ENCODE assay signal across 18 mouse cellular contexts in genomic region chr3:12635857-12636256, GRCm38 (mm10).
A peak's percentile ranks its signal among the peaks of the same experiment; 100 is the strongest.
DNase-seq lines count a peak whose midpoint lies in the region; ATAC-seq lines count a peak whose summit lies in the region.
"Had no signal": no experiment of that assay in that cellular context is flagged by ENCODE, and none has a peak within 500 bp of the region (broad histone marks: within the 10 kb centered on the region; RNA-seq: fewer than 3 reads in every experiment).

No protein-coding gene starts in this region.

- no peak overlapping the region for H3K4me3 ChIP-seq in hindbrain, embryonic 14.5 days (replicated peaks; ENCODE audit: low read length)
- H3K4me3 ChIP-seq in hindbrain, embryonic 10.5 days: no peak overlapping the region
- H3K4me3 ChIP-seq: embryonic facial prominence, embryonic 10.5 days; embryonic facial prominence, embryonic 12.5 days; forebrain, embryonic 13.5 days; forebrain, embryonic 15.5 days had no signal

- 83% methylated on average over 1 of the region's 1 CpGs for WGBS in hindbrain, embryonic 14.5 days
- 83% methylated on average over 1 of the region's 1 CpGs for WGBS in hindbrain, embryonic 10.5 days

- H3K4me1 ChIP-seq in hindbrain, embryonic 14.5 days (replicated peaks; ENCODE audit: control insufficient read depth, insufficient read depth, low read length): no peaks in the 10 kb centered on the region
- no peaks in the 10 kb centered on the region for H3K4me1 ChIP-seq in hindbrain, embryonic 10.5 days (replicated peaks)
- H3K4me1 ChIP-seq: embryonic facial prominence, embryonic 10.5 days; embryonic facial prominence, embryonic 12.5 days; forebrain, embryonic 13.5 days; forebrain, embryonic 15.5 days had no signal

- H3K9me3 ChIP-seq in hindbrain, embryonic 14.5 days (ENCODE audit: control insufficient read depth, low read length): no peaks in the 10 kb centered on the region
- H3K9me3 ChIP-seq in hindbrain, embryonic 10.5 days: no peaks in the 10 kb centered on the region
- H3K9me3 ChIP-seq: embryonic facial prominence, embryonic 10.5 days; embryonic facial prominence, embryonic 12.5 days; forebrain, embryonic 13.5 days; forebrain, embryonic 15.5 days had no signal

- no peak overlapping the region for H3K4me2 ChIP-seq in hindbrain, embryonic 14.5 days (replicated peaks)
- H3K4me2 ChIP-seq: embryonic facial prominence, embryonic 12.5 days; forebrain, embryonic 13.5 days; forebrain, embryonic 15.5 days had no signal

- H3K27me3 ChIP-seq in hindbrain, embryonic 14.5 days (ENCODE audit: control insufficient read depth, insufficient read depth, low read length): no peaks in the 10 kb centered on the region
- no peaks in the 10 kb centered on the region for H3K27me3 ChIP-seq in hindbrain, embryonic 10.5 days (ENCODE audit: insufficient read depth, poor library complexity, severe bottlenecking)
- H3K27me3 ChIP-seq: embryonic facial prominence, embryonic 12.5 days; forebrain, embryonic 13.5 days; forebrain, embryonic 15.5 days had no signal

- H3K36me3 ChIP-seq in hindbrain, embryonic 14.5 days (replicated peaks; ENCODE audit: control insufficient read depth, insufficient read depth): no peaks in the 10 kb centered on the region
- no peaks in the 10 kb centered on the region for H3K36me3 ChIP-seq in hindbrain, embryonic 10.5 days
- H3K36me3 ChIP-seq: embryonic facial prominence, embryonic 10.5 days; embryonic facial prominence, embryonic 12.5 days; forebrain, embryonic 15.5 days had no signal

- no peak for ATAC-seq in hindbrain, embryonic 14.5 days (ENCODE audit: low FRiP score)
- no peak for ATAC-seq in granulocyte monocyte progenitor cell, adult 5-6 weeks (replicated peaks; ENCODE audit: poor library complexity, severe bottlenecking)
- ATAC-seq: forebrain, embryonic 13.5 days; forebrain, embryonic 15.5 days; forebrain, postnatal 0 days had no signal

- DNase-seq in hindbrain, embryonic 14.5 days (ENCODE audit: low spot score): peak; percentile 22
- no peak for DNase-seq in hindbrain, embryonic 10.5 days (ENCODE audit: low spot score)
- peak; percentile 39 for DNase-seq in brain, adult 2 months (ENCODE audit: low read depth, low spot score)
- DNase-seq in telencephalon, adult 2 months (ENCODE audit: low read depth, low spot score): peak; percentile 19
- DNase-seq: adrenal gland, adult 2 months; adrenal gland, postnatal 10 days; adrenal gland, postnatal 25 days; cerebellum, adult 11-12 months; cerebellum, adult 2 months; cerebellum, adult 9-10 months; cerebellum, postnatal 10 days; cerebellum, postnatal 25 days; forebrain, postnatal 0 days had no signal

- H3K9ac ChIP-seq in hindbrain, embryonic 14.5 days: no peak overlapping the region
- H3K9ac ChIP-seq: embryonic facial prominence, embryonic 12.5 days; forebrain, embryonic 13.5 days; forebrain, embryonic 15.5 days; forebrain, postnatal 0 days had no signal

- H3K27ac ChIP-seq in hindbrain, embryonic 14.5 days: no peak overlapping the region
- H3K27ac ChIP-seq in hindbrain, embryonic 10.5 days: no peak overlapping the region
- H3K27ac ChIP-seq: embryonic facial prominence, embryonic 10.5 days; embryonic facial prominence, embryonic 12.5 days; forebrain, embryonic 13.5 days; forebrain, embryonic 15.5 days had no signal
